Mouse (Mus musculus): ENCODE measurements around the gene Cmtm6. TPM values are rescaled to one million over a fixed set of nuclear protein-coding genes. Genes with fewer than 3 reads are reported as not detected.

Cmtm6 gene
- 100 to 1,000 TPM; 163 to 215 TPM for polyA plus RNA-seq (2017; shearing (Covaris generic))

DNA sequence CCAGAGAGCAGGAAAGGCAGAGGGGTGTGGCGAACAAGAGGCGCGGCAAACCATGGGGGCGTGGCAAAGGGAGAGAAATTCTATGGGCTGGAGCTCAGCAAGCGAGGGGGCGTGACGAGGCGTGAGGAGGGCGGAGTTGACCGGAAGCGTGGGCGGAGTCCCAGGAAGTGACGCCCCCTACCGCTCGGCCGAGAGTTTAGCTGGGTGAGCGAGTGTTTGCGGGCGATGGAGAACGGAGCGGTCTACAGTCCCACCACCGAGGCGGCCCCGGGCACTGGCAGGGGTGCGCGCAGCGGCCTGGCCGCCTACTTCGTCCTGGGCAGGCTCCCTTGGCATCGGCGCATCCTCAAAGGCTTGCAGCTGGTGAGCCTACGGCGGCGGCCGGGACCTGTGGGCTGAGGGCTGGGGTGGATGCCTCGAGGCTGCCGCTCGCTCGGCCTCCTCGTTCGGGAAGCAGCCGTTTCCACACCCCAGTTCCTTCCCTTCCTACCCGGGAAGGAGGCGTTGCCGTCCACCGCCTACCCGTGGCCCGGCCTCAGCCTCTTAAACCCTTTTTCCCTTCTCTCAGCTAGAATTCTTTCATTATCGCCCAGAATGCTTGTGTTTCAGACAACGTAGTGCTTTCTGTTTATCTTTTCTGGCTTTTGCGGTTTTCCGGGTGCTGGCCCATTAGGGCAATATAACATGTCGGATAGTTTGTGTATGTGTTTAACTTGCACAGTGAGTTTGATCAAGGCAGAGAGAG lies at the start of gene Cmtm6:
TSS of gene Cmtm6 (plus strand) at position 106 of the 745 bp plus-strand sequence.

DNA sequence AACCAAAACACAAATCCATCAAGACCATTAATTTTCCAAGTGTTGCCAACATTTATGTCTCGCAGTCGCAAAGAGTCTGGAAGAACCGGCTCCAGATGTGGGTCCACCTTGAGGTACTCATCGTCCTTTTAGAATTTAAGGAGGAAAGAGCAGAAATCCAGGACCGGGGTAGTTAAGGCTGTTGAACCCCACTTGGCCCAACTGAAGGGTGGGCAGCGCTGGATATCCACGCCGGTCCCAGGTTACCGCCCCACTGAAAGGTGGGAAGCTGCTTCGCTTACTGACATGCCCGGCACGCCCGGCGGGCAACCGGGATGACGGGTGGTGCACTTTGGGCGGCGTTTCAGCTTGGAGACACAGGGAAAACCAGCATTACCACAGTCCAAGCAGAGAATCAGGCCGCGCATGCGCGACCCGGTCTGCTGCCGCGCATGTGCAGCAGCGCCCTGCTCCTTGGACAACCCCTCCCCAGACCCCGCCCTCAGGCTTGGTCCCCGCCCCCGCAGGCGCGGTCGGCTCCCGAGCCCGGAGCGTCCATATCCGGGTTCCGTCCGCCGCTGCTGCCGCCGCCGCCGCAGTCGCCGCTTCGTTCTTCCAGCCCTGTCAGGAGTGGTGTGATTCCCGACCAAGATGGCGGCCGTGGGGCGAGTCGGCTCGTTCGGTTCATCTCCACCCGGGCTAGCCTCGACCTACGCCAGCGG lies 42.5 kb upstream of the Cmtm6 start, which contains the start of gene Dync1li1:
TSS of gene Dync1li1 (plus strand) at position 539 of the 701 bp plus-strand sequence.

DNA sequence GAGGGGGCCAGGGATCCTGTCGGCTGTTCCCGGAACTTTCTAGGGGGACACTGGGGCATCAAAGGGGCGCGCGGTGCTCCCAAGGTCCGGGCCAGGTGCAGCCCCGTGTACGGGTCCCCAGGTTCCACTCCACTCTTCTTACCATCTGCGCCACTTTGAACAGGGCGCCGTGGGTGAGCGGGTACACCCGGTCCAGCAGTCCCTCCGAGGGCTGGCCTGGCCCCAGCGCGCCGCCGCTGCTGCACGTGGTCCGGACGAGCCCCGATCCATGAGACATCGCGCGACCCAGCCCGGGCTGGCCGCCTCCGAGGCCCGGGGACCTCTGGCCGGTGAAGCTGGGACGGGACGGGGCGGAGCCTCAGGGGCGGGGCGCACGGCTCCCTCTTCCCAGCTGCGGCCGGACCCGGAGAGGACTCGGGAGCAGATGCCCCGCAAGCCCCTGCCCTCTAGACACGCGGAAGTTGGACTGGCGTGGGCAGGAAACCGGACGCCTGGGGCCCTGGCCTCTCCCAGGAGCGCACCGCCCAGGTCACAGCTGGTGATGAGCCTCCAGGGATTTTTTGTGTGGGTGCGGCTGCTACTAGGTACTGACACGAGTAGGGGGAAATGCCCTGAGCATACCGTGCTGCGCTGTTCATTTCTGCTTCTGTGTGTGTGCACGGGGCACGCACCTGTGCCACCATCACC lies 50.8 kb downstream of the Cmtm6 start, which contains the start of gene Cmtm7:
TSS of gene Cmtm7 (minus strand) at position 331 of the 687 bp plus-strand sequence.

Other genes starting within 250 kb of the Cmtm6 start
- 10 to 100 TPM; 13.4 to 38.0 TPM for gene Ccr4, start 226.2 kb upstream of the Cmtm6 start, polyA plus RNA-seq (2017; shearing (Covaris generic))
- gene C130032M10Rik, start 215.4 kb upstream of the Cmtm6 start, polyA plus RNA-seq (2017; shearing (Covaris generic)): not detected
- gene Trim71, start 166.7 kb upstream of the Cmtm6 start, polyA plus RNA-seq (2017; shearing (Covaris generic)): 1 to 10 TPM in 1 of 2 experiments, under 1 TPM in 1; 0.08 to 1.4 TPM
- 10 to 100 TPM; 54.0 to 64.9 TPM for gene Cnot10, start 90.9 kb upstream of the Cmtm6 start, polyA plus RNA-seq (2017; shearing (Covaris generic))
- 10 to 100 TPM; 63.5 to 96.7 TPM for gene Dync1li1, start 42.3 kb upstream of the Cmtm6 start, polyA plus RNA-seq (2017; shearing (Covaris generic))
- 100 to 1,000 TPM; 115 to 194 TPM for gene Cmtm7, start 50.7 kb downstream of the Cmtm6 start, polyA plus RNA-seq (2017; shearing (Covaris generic))
- 1 to 10 TPM in 1 of 2 experiments, not detected in 1; 1.3 TPM for gene Cmtm8, start 113.0 kb downstream of the Cmtm6 start, polyA plus RNA-seq (2017; shearing (Covaris generic))
- 10 to 100 TPM; 24.2 to 44.9 TPM for gene Gpd1l, start 202.9 kb downstream of the Cmtm6 start, polyA plus RNA-seq (2017; shearing (Covaris generic))
- under 1 TPM; 0.37 to 0.98 TPM for gene Osbpl10, start 247.5 kb downstream of the Cmtm6 start, polyA plus RNA-seq (2017; shearing (Covaris generic))

Measured in inflammation-experienced regulatory T-cells (primary cell).